Mouse (Mus musculus): ENCODE results near the gene Cerk. TPM values are rescaled to one million over a fixed set of nuclear protein-coding genes. Genes with fewer than 3 reads are reported as not detected.
A peak's percentile ranks its signal among the peaks of the same experiment; 100 is the strongest.
"Not testable (repeated sequence)": the region's sequence is repeated elsewhere in the genome, so short reads cannot be mapped to it uniquely, and the experiment has no call there.

The Cerk gene
- polyA plus RNA-seq, 1 experiment from 2014 or later: 20.8 TPM

DNA sequence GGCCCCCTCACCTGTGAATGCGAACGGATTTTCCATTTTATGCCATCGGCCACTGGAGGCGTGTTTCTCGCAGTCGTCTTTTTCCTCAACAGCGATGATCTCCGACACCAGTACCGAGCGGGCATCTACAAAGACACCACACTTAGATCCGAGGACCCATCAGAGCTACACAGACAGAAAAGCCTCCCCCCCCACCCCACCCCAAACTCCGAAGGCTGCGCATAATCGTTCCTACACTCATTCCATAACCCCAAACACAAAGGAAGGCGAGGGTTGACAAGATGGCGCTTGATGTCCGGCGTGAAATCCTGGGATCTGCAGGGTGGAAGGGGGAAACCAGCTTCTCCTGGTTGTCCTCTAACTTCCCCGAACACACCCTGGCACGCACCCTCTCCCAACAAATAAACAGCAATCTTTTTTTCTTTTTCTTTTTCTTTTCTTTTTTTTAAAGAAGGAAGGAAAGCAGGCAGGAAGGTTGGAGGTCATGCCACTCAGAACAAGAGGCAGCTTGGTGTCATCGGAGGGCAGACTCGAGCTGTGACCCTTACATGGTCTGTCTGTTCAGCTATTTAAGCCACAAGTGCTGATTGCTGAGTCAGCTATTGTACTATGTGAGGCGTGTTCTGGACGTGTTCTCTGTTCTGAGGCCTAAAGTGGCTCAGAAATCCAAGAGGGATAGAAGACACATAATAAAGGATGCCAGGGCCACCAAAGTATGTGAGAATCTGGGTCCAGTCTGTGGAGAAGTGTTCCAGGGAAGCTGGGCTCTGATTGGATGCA, 19.9 kb downstream of the Cerk start:
- Histone ChIP-seq H3K36me3 (ENCODE audit: control insufficient read depth, insufficient read depth, low read length) (peaks cover 18% of the 10 kb centered on the region; the same call in 1 of the 2 replicates), H3K27ac (ENCODE audit: low read depth, low read length) (no peak overlapping the region), H3K9me3 (replicated peaks; ENCODE audit: control insufficient read depth, low read length) (no peaks in the 10 kb centered on the region), H3K4me2 (ENCODE audit: low read length) (no peak overlapping the region), H3K27me3 (replicated peaks; ENCODE audit: control insufficient read depth, insufficient read depth, low read length) (no peaks in the 10 kb centered on the region), H3K4me3 (ENCODE audit: low read depth, low read length) (no peak overlapping the region), H3K4me1 (ENCODE audit: control insufficient read depth, insufficient read depth, low read length) (0 out of 2 replicates have a peak, but pooled peaks cover 5% of the 10 kb centered on the region), H3K9ac (ENCODE audit: low read length) (no peak overlapping the region)
- ATAC-seq: no peak
- WGBS: 94% methylated on average over 24 of the region's 24 CpGs
- no peak for DNase-seq (ENCODE audit: low spot score)

- ATAC-seq: no peak
These were observed 21.1 kb downstream of the Cerk start for GRCm38 (mm10) chr15:86164718-86165345.

GRCm38 (mm10) chr15:86161800-86162199, 24.1 kb downstream of the Cerk start:
- DNase-seq (ENCODE audit: low spot score); H3K4me3 ChIP-seq (ENCODE audit: low read depth, low read length); H3K27ac ChIP-seq (ENCODE audit: low read depth, low read length); ATAC-seq; H3K4me2 ChIP-seq (ENCODE audit: low read length); H3K4me1 ChIP-seq (ENCODE audit: control insufficient read depth, insufficient read depth, low read length); H3K27me3 ChIP-seq (replicated peaks; ENCODE audit: control insufficient read depth, insufficient read depth, low read length); H3K9ac ChIP-seq (ENCODE audit: low read length); H3K9me3 ChIP-seq (replicated peaks; ENCODE audit: control insufficient read depth, low read length): not testable (repeated sequence)
- H3K36me3 ChIP-seq (ENCODE audit: control insufficient read depth, insufficient read depth, low read length): peaks cover 21% of the 10 kb centered on the region
- WGBS: 97% methylated on average over 3 of the region's 3 CpGs

More at GRCm38 (mm10) chr15:86164718-86165345, 21.1 kb downstream of the Cerk start:
- 80% methylated on average over 21 of the region's 21 CpGs for WGBS
- Histone ChIP-seq H3K4me2 (ENCODE audit: low read length) (no peak overlapping the region), H3K4me3 (ENCODE audit: low read depth, low read length) (no peak overlapping the region), H3K9ac (ENCODE audit: low read length) (no peak overlapping the region), H3K9me3 (replicated peaks; ENCODE audit: control insufficient read depth, low read length) (no peaks in the 10 kb centered on the region), H3K27ac (ENCODE audit: low read depth, low read length) (no peak overlapping the region), H3K36me3 (ENCODE audit: control insufficient read depth, insufficient read depth, low read length) (peaks cover 18% of the 10 kb centered on the region; the same call in 1 of the 2 replicates), H3K27me3 (replicated peaks; ENCODE audit: control insufficient read depth, insufficient read depth, low read length) (no peaks in the 10 kb centered on the region), H3K4me1 (ENCODE audit: control insufficient read depth, insufficient read depth, low read length) (0 out of 2 replicates have a peak, but pooled peaks cover 5% of the 10 kb centered on the region)
- DNase-seq (ENCODE audit: low spot score): peak; percentile 29

DNA sequence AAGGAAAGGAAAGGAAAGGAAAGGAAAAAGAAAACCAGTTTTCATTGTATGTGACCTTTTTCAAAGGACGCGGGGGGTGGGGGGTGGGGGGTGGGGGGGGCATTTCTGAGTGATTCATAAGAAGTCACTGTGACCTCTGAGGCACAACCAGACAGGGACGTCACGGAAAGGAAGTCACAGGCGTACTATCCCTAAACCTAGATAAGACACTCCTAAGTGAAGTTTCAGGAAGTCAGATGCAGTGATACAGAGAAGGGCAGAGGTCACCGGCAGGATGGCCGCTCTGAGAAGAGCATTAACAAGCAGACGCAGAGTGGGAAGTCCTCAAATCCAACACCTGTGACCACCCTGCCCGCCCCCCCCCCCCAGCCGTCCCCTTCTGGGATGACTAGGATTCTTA, 25.0 kb downstream of the Cerk start:
- DNase-seq (ENCODE audit: low spot score): no peak
- WGBS: 94% methylated on average over 10 of the region's 10 CpGs
- Histone ChIP-seq H3K36me3 (ENCODE audit: control insufficient read depth, insufficient read depth, low read length) (peaks cover 26% of the 10 kb centered on the region), H3K9me3 (replicated peaks; ENCODE audit: control insufficient read depth, low read length) (no peaks in the 10 kb centered on the region), H3K4me1 (ENCODE audit: control insufficient read depth, insufficient read depth, low read length) (no peaks in the 10 kb centered on the region), H3K27me3 (replicated peaks; ENCODE audit: control insufficient read depth, insufficient read depth, low read length) (no peaks in the 10 kb centered on the region), H3K9ac (ENCODE audit: low read length) (no peak overlapping the region), H3K4me3 (ENCODE audit: low read depth, low read length) (no peak overlapping the region), H3K4me2 (ENCODE audit: low read length) (no peak overlapping the region), H3K27ac (ENCODE audit: low read depth, low read length) (no peak overlapping the region)
- no peak for ATAC-seq

DNA sequence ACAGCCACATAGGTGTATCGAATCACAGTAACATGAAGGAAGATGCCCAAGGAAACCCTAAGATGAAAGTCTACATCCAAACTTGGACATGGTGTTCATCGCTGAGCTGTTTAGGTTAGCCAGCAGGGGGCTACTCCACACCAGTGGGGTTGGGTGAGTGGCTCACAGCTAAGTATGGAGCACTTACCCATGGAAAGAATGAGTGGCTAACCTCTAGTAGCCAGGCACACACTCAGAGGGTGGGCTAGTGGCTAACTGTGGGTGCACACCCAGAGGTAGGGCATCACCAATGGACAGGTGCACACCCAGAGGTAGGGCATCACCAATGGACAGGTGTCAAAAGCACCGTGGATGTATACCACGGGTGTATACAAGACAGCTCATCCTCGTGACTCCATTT, 26.2 kb downstream of the Cerk start:
- 94% methylated on average over 5 of the region's 5 CpGs for WGBS
- ATAC-seq (no peak), DNase-seq (ENCODE audit: low spot score) (no peak)
- H3K9ac ChIP-seq (ENCODE audit: low read length): no peak overlapping the region
- no peaks in the 10 kb centered on the region for H3K4me1 ChIP-seq (ENCODE audit: control insufficient read depth, insufficient read depth, low read length)
- no peak overlapping the region for H3K27ac ChIP-seq (ENCODE audit: low read depth, low read length)
- H3K9me3 ChIP-seq (replicated peaks; ENCODE audit: control insufficient read depth, low read length): no peaks in the 10 kb centered on the region
- H3K36me3 ChIP-seq (ENCODE audit: control insufficient read depth, insufficient read depth, low read length): peaks cover 24% of the 10 kb centered on the region
- no peaks in the 10 kb centered on the region for H3K27me3 ChIP-seq (replicated peaks; ENCODE audit: control insufficient read depth, insufficient read depth, low read length)
- no peak overlapping the region for H3K4me3 ChIP-seq (ENCODE audit: low read depth, low read length)
- no peak overlapping the region for H3K4me2 ChIP-seq (ENCODE audit: low read length)

DNA sequence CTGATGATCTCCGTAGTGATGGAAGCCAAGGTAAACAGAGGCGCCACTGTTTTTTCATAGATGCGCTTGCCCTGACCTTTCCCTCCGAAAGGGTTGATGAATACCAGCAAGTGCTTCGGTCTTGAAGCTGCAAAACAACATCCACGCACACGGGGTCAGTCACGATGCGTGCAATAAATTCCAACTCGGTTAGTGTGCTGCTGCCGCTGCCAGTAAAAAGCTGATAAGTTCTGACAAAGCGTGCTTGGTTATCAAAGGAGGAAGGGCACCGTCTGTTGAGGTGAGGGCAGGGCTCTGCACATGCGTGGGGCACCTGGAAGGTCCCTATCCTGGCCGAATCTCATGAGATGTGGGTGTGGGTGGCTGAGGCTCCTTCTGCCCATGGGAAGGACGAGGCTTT, 26.8 kb downstream of the Cerk start:
- no peaks in the 10 kb centered on the region for H3K4me1 ChIP-seq (ENCODE audit: control insufficient read depth, insufficient read depth, low read length)
- H3K9ac ChIP-seq (ENCODE audit: low read length): no peak overlapping the region
- H3K27me3 ChIP-seq (replicated peaks; ENCODE audit: control insufficient read depth, insufficient read depth, low read length): no peaks in the 10 kb centered on the region
- no peak overlapping the region for H3K4me3 ChIP-seq (ENCODE audit: low read depth, low read length)
- 88% methylated on average over 16 of the region's 16 CpGs for WGBS
- no peaks in the 10 kb centered on the region for H3K9me3 ChIP-seq (replicated peaks; ENCODE audit: control insufficient read depth, low read length)
- H3K27ac ChIP-seq (ENCODE audit: low read depth, low read length): no peak overlapping the region
- DNase-seq (ENCODE audit: low spot score) (no peak), ATAC-seq (no peak)
- H3K36me3 ChIP-seq (ENCODE audit: control insufficient read depth, insufficient read depth, low read length): peaks cover 30% of the 10 kb centered on the region
- no peak overlapping the region for H3K4me2 ChIP-seq (ENCODE audit: low read length)

GRCm38 (mm10) chr15:86156492-86156891, 29.4 kb downstream of the Cerk start:
- Histone ChIP-seq H3K4me2 (ENCODE audit: low read length) (no peak overlapping the region), H3K36me3 (ENCODE audit: control insufficient read depth, insufficient read depth, low read length) (peaks cover 34% of the 10 kb centered on the region), H3K27ac (ENCODE audit: low read depth, low read length) (no peak overlapping the region), H3K4me3 (ENCODE audit: low read depth, low read length) (no peak overlapping the region), H3K9me3 (replicated peaks; ENCODE audit: control insufficient read depth, low read length) (no peaks in the 10 kb centered on the region), H3K9ac (ENCODE audit: low read length) (no peak overlapping the region), H3K27me3 (replicated peaks; ENCODE audit: control insufficient read depth, insufficient read depth, low read length) (no peaks in the 10 kb centered on the region), H3K4me1 (ENCODE audit: control insufficient read depth, insufficient read depth, low read length) (no peaks in the 10 kb centered on the region)
- DNase-seq (ENCODE audit: low spot score) (no peak), ATAC-seq (no peak)
- WGBS: 74% methylated on average over 5 of the region's 5 CpGs

- Histone ChIP-seq H3K4me3 (ENCODE audit: low read depth, low read length) (no peak overlapping the region), H3K4me1 (ENCODE audit: control insufficient read depth, insufficient read depth, low read length) (no peaks in the 10 kb centered on the region), H3K36me3 (ENCODE audit: control insufficient read depth, insufficient read depth, low read length) (peaks cover 48% of the 10 kb centered on the region), H3K9me3 (replicated peaks; ENCODE audit: control insufficient read depth, low read length) (no peaks in the 10 kb centered on the region), H3K27ac (ENCODE audit: low read depth, low read length) (no peak overlapping the region), H3K9ac (ENCODE audit: low read length) (no peak overlapping the region), H3K4me2 (ENCODE audit: low read length) (no peak overlapping the region), H3K27me3 (replicated peaks; ENCODE audit: control insufficient read depth, insufficient read depth, low read length) (no peaks in the 10 kb centered on the region)
- DNase-seq (ENCODE audit: low spot score) (no peak), ATAC-seq (no peak)
- WGBS: 92% methylated on average over 12 of the region's 12 CpGs
These were observed 32.4 kb downstream of the Cerk start for GRCm38 (mm10) chr15:86153481-86153960.

- no peak overlapping the region for H3K27ac ChIP-seq (ENCODE audit: low read depth, low read length)
- no peaks in the 10 kb centered on the region for H3K27me3 ChIP-seq (replicated peaks; ENCODE audit: control insufficient read depth, insufficient read depth, low read length)
- no peaks in the 10 kb centered on the region for H3K4me1 ChIP-seq (ENCODE audit: control insufficient read depth, insufficient read depth, low read length)
- H3K4me2 ChIP-seq (ENCODE audit: low read length): no peak overlapping the region
- no peak for ATAC-seq
- H3K9me3 ChIP-seq (replicated peaks; ENCODE audit: control insufficient read depth, low read length): no peaks in the 10 kb centered on the region
- no peak for DNase-seq (ENCODE audit: low spot score)
- H3K36me3 ChIP-seq (ENCODE audit: control insufficient read depth, insufficient read depth, low read length): peaks cover 62% of the 10 kb centered on the region
- WGBS: 73% methylated on average over 4 of the region's 4 CpGs
- no peak overlapping the region for H3K4me3 ChIP-seq (ENCODE audit: low read depth, low read length)
- no peak overlapping the region for H3K9ac ChIP-seq (ENCODE audit: low read length)
These were observed 35.3 kb downstream of the Cerk start for GRCm38 (mm10) chr15:86150593-86150992.

All from forebrain, embryonic 14.5 days (tissue).